Mouse (Mus musculus) liver, adult 10 weeks (tissue): ENCODE measurements around the gene Ndufv1. TPM values are rescaled to one million over a fixed set of nuclear protein-coding genes. Genes with fewer than 3 reads are reported as not detected.

Source experiments
- polyA plus RNA-seq: library from polyadenylated mRNA; stranded (reverse); fragments of 350-450 nt; fragmentation: Illumina TruSeq; extraction: RNeasy Lipid Tissue Mini Kit (QIAGEN cat#74804); gene quantifications from one replicate; pipeline ENCODE4 v1.2.3, GENCODE M21; 2014; ENCODE audit warnings: low read depth, low replicate concordance

Gene Ndufv1
- polyA plus RNA-seq: 25.4 TPM

GRCm38 (mm10) chr19:4012432-4013022, at the start of gene Ndufv1:
Gene Ndufv1 (minus strand): TSS chr19:4012806.

GRCm38 (mm10) chr19:4059069-4059740, 46.6 kb upstream of the Ndufv1 start, which contains the start of gene Gstp3:
Gene Gstp3 (minus strand): TSS chr19:4059569.

GRCm38 (mm10) chr19:4045966-4046865, 33.6 kb upstream of the Ndufv1 start, which contains the start of gene Gstp2:
Gene Gstp2 (minus strand): TSS chr19:4046023.

GRCm38 (mm10) chr19:4037788-4038232, 25.2 kb upstream of the Ndufv1 start, which contains the start of gene Gstp1:
Gene Gstp1 (minus strand): TSS chr19:4037985.

GRCm38 (mm10) chr19:4003112-4003511, 9.5 kb downstream of the Ndufv1 start, which contains the start of gene Doc2g:
Gene Doc2g (plus strand): TSS chr19:4003313.

GRCm38 (mm10) chr19:4000119-4000900, 12.3 kb downstream of the Ndufv1 start, which contains the start of the genes Nudt8 and Gm49405:
Gene Nudt8 (plus strand): TSS chr19:4000580.
Gene Gm49405 (plus strand): TSS chr19:4000626.

GRCm38 (mm10) chr19:3992416-3992815, 20.2 kb downstream of the Ndufv1 start, which contains the start of gene Tbx10:
Gene Tbx10 (plus strand): TSS chr19:3992752.

GRCm38 (mm10) chr19:3986334-3986733, 26.3 kb downstream of the Ndufv1 start, which contains the start of gene Acy3:
Gene Acy3 (plus strand): TSS chr19:3986570.

GRCm38 (mm10) chr19:3972229-3972628, 40.4 kb downstream of the Ndufv1 start, which contains the start of gene Aldh3b2:
Gene Aldh3b2 (plus strand): TSS chr19:3972328.

GRCm38 (mm10) chr19:3958470-3958869, 54.1 kb downstream of the Ndufv1 start, which contains the start of gene Aldh3b3:
Gene Aldh3b3 (plus strand): TSS chr19:3958645.

Other genes starting within 250 kb of the Ndufv1 start
- gene Kmt5b, start 245.4 kb downstream of the Ndufv1 start, polyA plus RNA-seq: 38.7 TPM
- 87.4 TPM for gene Chka, start 161.0 kb downstream of the Ndufv1 start, polyA plus RNA-seq
- 7.2 TPM for gene Tcirg1, start 105.7 kb downstream of the Ndufv1 start, polyA plus RNA-seq
- 7.7 TPM for gene Ndufs8, start 100.0 kb downstream of the Ndufv1 start, polyA plus RNA-seq
- not detected for gene Aldh3b1, start 83.0 kb downstream of the Ndufv1 start, polyA plus RNA-seq
- 3.1 TPM for gene Unc93b1, start 77.6 kb downstream of the Ndufv1 start, polyA plus RNA-seq
- gene Aldh3b3, start 54.2 kb downstream of the Ndufv1 start, polyA plus RNA-seq: 0.64 TPM
- gene Aldh3b2, start 40.5 kb downstream of the Ndufv1 start, polyA plus RNA-seq: not detected
- gene Acy3, start 26.2 kb downstream of the Ndufv1 start, polyA plus RNA-seq: 15.3 TPM
- gene Tbx10, start 20.1 kb downstream of the Ndufv1 start, polyA plus RNA-seq: not detected
- gene Nudt8, start 12.2 kb downstream of the Ndufv1 start, polyA plus RNA-seq: not detected
- gene Gm49405, start 12.2 kb downstream of the Ndufv1 start, polyA plus RNA-seq: 0.13 TPM
- not detected for gene Doc2g, start 9.5 kb downstream of the Ndufv1 start, polyA plus RNA-seq
- 51.4 TPM for gene Gstp1, start 25.2 kb upstream of the Ndufv1 start, polyA plus RNA-seq
- 1.1 TPM for gene Gstp2, start 33.2 kb upstream of the Ndufv1 start, polyA plus RNA-seq
- gene Gstp3, start 46.8 kb upstream of the Ndufv1 start, polyA plus RNA-seq: 2.0 TPM
- gene Cabp2, start 68.8 kb upstream of the Ndufv1 start, polyA plus RNA-seq: not detected
- 1.9 TPM for gene Cdk2ap2, start 84.4 kb upstream of the Ndufv1 start, polyA plus RNA-seq
- gene Pitpnm1, start 87.2 kb upstream of the Ndufv1 start, polyA plus RNA-seq: 0.19 TPM
- gene Aip, start 113.1 kb upstream of the Ndufv1 start, polyA plus RNA-seq: 0.53 TPM
- gene Gpr152, start 127.0 kb upstream of the Ndufv1 start, polyA plus RNA-seq: not detected
- 0.26 TPM for gene Cabp4, start 131.2 kb upstream of the Ndufv1 start, polyA plus RNA-seq
- gene Coro1b, start 135.8 kb upstream of the Ndufv1 start, polyA plus RNA-seq: 19.7 TPM
- 2.3 TPM for gene Ptprcap, start 140.8 kb upstream of the Ndufv1 start, polyA plus RNA-seq
- gene Rps6kb2, start 150.5 kb upstream of the Ndufv1 start, polyA plus RNA-seq: 3.4 TPM
- 0.64 TPM for gene Carns1, start 162.7 kb upstream of the Ndufv1 start, polyA plus RNA-seq
- gene Tbc1d10c, start 178.5 kb upstream of the Ndufv1 start, polyA plus RNA-seq: not detected
- 76.1 TPM for gene Ppp1ca, start 179.3 kb upstream of the Ndufv1 start, polyA plus RNA-seq
- 1.6 TPM for gene Rad9a, start 188.9 kb upstream of the Ndufv1 start, polyA plus RNA-seq
- 0.56 TPM for gene Clcf1, start 201.4 kb upstream of the Ndufv1 start, polyA plus RNA-seq
- gene AC109138.7, start 201.6 kb upstream of the Ndufv1 start, polyA plus RNA-seq: not detected
- gene Pold4, start 219.1 kb upstream of the Ndufv1 start, polyA plus RNA-seq: 1.7 TPM